Mouse (Mus musculus) left cerebral cortex, postnatal 14 days (tissue): ENCODE measurements around the gene Sucla2. TPM values are rescaled to one million over a fixed set of nuclear protein-coding genes. Genes with fewer than 3 reads are reported as not detected.

ENCODE experiments used
- DNase-seq, 2 experiments: peaks; one replicate each; pipeline ENCODE4 v3.0.0; 2021 to 2022; ENCODE audit warnings: low spot score in 2 of 2, mixed read lengths in 1 of 2
- intact Hi-C: fragments of 180-260 bp; cut with DNase I; formaldehyde crosslinking; loops from one replicate; pipeline ENCODE4 v1.15.1; 2025
- long read RNA-seq, 2 experiments: library from polyadenylated mRNA; stranded (forward); transcript quantifications; one replicate each; pipeline ENCODE4 v2.0.0; 2021
- total RNA-seq, 2 experiments: library from RNA; stranded (reverse); gene quantifications; 2 replicates each; pipeline ENCODE4 v1.2.3; 2021

Gene Sucla2
- total RNA-seq, result 100 to 1,000 TPM; 150 to 155 TPM
- long read RNA-seq, experiment 1, transcript Sucla2-203 (11 exons, 2,229 nt), result major isoform, 321 of 355 reads
- long read RNA-seq, experiment 1, partial matches to known transcripts, result 8 of 355 reads
- long read RNA-seq, experiment 1, other reads (novel, unspliced or antisense), result 25 of 355 reads
- long read RNA-seq, experiment 2, transcript Sucla2-203 (11 exons, 2,229 nt), result major isoform, 226 of 247 reads
- long read RNA-seq, experiment 2, partial matches to known transcripts, result 2 of 247 reads
- long read RNA-seq, experiment 2, other reads (novel, unspliced or antisense), result 18 of 247 reads

DNA sequence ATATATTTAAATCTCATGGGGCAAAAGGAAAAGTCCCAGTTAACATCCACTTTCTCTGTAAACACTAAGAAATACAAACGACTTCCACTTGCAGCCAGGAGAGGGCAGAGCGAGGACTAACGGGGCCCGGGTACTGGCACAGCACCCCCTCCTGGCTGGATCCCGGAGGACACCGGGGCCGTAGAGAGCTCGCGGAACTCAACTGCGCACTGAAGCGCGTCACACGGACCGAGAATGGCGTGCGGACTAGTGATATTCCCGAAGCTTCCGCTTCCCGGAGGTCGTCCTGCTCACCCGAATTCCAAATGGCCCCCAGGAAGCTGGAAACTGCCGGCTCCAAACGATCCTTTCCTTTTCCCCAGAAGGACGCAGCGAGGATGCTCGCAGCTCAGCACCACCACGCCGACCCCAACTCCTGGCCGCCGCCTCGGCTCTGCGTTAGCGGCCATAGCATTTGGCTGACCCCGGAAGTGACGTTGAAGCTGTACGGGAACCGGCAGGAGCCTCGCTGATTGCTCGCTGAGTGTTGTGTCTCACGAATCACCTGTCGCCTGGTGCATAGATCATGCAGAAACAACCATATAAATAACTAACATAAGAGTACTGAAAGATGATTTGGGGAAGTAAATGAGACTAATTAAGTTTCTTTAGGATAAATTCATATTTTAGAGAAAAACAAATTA is at the start of gene Sucla2:
Gene Sucla2 (plus strand): TSS at position 554 of the 683 bp plus-strand sequence.
- intact Hi-C loops, result loop anchor here (5.0 kb wide), 1 partner anchor 1182 kb away; no protein-coding TSS in a partner anchor
- peak; percentile 95 to 96 for DNase-seq

DNA sequence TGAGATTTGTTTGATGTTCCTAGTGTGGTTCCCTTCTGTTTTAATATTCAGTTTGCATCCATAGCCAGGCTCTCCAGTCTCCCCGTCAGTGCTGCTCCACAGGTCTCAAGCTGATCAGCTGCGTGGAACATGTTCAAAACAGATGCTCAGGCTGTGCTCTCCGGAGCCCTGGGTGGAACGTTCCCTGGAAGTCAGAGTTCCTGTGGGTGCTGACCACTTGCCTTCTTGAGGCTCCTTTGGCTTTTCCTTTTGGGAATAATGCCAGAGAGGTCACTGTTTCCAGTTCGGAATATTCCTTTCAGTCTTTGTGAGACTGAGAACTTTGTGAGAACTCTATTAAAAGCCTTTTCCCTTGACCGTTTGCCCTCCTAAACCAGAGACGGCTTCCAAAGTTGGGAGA is 49.6 kb upstream of the Sucla2 start:
- intact Hi-C loops, result loop anchor here (2.0 to 5.0 kb wide), 3 partner anchors 91 to 368 kb away; partner anchors contain the start of genes Itm2b and Rb1
- no peak for DNase-seq

DNA sequence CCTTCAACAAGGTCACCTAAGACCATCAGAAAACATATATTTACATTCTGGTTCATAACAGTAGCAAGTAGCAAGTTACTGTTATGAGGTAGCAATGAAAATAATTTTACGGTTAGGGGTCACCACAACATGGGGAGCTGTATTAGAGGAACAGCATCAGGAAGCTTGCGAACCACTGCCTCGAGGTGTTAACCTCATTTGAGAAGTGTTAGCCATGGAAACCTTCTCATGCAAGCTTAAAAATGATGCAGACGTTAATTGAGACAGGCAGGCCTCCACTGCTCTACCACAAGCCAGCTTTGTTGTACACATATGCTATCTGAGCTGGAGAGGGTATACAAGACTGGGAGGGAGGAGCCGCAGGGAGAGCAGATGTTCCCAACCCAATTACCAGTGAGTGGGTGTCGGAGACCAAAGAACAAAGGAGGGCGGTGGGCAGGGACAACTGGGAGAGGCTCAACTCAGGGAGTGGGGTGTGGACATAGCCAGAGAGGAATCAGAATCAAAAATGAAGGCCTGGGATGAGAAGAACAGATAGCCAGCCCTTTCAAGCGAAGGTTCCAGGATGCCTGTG is 48.7 kb upstream of the Sucla2 start:
- intact Hi-C loops, result loop anchor here (5.0 kb wide), 2 partner anchors 149 to 369 kb away; partner anchors contain the start of gene Rb1
- DNase-seq, result no peak

DNA sequence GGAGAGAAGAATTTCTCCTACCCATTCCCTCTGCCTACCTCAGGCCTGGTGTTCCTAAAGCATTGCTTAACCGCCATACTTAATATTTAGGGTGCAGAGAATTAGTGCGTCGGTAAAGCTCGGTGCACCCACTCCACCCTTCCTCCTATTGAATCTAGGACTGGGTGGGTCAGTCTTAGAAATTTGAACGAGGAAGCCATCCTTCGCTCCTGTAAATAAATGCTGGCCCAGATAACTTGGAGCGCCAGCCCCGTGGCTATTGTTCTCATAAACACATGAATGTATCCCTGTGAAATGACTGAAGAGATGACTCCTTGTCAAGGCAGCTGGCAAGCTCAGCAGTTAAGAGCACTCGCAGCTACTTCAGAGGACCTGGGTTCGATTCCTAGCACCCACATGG is 48.0 kb upstream of the Sucla2 start:
- intact Hi-C loops, result loop anchor here (5.0 kb wide), 2 partner anchors 150 to 370 kb away; partner anchors contain the start of gene Rb1
- no peak for DNase-seq

DNA sequence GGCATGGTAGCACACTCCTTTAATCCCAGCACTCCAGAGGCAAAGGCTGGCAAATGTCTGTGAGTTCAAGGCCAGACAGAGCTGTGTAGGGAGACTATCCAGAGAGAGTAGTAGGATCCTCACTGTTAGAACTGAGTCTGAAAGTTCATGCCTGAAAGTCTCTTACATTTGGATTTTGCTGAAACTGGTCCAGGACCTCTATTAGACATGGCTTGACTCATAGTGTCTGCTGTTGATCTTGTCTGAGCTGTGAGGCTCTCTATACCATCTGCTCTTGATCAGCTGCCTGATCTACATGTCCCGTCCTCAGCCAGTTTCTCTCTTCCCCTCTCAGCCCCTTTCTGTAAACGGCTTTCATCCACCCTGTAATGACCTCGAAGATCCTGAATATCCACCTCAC is 46.8 kb upstream of the Sucla2 start:
- intact Hi-C loops, result loop anchor here (5.0 kb wide), 2 partner anchors 151 to 371 kb away; partner anchors contain the start of gene Rb1
- no peak for DNase-seq

DNA sequence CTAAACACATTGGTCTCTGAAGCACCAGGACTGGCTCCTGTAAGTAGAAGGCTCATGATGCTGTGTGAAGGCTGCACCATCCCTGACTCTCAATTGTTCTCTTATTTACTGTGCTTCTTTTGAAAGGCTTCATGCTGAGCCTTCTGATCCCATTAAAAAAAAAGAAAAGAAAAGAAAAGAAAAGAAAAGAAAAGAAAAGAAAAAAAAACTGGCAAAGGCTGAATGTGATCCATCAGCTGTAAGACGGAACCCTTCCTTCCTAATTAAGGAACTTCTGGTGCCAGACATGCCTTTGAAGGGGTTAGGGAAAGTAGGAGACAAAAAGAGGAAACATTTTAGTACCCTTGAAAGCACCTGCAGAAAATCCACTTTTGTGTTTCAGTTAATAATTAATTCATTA is 45.3 kb upstream of the Sucla2 start:
- no peak for DNase-seq
- intact Hi-C loops, result loop anchor here (5.0 kb wide), 2 partner anchors 152 to 372 kb away; partner anchors contain the start of gene Rb1

DNA sequence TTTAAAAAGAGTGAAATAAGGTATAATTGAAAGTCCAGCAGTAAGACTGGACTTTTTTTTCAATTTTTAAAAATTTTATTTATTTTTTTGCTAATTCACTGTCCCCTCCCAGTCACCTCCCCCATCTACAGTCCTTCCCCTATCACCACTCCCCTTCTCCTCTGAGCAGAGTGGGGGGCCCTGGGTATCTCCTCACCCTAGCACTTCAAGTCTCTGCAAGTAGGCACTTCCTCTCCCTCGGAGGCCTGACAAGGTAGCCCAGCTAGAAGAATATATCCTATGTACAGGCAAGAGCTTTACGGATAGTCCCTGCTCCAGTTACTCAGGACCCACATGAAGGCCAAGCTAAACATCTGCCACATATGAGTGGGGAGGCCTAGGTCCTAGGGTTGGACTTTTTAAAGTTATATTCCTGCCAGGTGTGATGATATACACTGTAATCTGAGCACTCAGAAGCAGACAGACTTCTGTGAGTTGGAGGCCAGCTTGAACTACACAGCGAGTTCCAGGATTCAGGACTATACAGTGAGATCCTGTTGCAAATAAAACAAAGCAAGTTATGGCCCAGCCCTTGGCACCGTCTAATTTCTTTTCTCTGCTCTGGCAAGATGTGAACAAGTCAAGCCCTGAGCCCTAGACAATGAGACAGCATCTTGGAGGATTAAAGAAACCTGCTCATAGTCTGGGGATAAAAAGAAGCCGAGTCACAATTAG is 41.4 kb upstream of the Sucla2 start:
- intact Hi-C loops, result no loop called here
- DNase-seq, result no peak

DNA sequence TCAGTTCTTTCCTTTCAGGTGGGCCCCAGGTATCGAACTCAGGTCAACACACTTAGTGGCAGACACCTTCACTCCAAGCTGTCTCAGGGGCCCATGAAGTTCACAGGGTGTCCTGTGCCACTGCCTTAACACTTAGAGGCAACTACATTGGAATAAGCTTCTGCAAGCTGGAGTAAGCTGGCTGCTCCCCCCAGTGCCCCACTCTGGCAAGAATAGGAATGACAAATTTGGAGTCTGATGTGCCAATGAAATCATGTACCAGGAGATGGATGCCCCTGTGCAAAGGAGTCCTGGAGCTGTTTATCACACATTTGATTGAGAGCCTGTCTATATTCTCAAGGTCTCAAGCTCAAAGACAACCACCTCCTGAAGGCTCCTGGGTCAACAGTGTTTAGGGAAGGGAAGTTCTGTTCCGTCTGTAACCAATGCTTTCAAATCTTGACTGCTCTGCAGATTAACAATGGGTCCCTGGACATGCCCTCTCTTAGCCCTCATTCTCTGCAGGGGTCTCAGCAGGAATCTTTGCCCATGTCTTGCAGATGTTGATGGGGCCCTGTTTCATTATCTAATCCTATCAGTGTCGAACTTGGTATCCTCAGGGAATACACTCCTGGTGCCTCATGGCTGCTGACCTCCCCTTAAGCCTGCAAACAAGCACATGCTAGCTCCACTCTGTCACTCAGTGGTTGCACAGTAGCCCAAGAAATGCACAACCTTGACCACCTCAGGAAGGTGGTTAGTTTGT is 40.6 kb upstream of the Sucla2 start:
- DNase-seq, result peak in 1 of 2 experiments; percentile 43
- intact Hi-C loops, result no loop called here

DNA sequence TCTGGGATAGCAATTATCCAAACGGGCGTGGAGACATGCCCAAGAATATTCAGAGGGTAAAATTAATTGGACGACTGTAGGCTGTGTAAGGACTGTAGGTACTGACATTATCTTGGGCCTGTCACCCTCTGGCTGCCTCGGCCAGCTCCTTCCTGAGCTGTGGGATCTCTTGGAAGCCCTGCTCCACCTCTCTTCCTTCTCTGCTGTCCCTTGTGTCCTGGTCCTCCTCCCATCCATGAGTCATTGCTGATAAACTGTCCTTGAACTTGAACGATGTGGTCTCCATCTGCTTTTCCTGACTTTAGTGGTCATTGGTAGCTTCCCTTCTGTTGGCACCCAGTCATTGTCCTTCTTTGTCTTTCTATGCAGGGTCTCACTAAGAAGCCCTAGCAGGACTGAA is 38.5 kb upstream of the Sucla2 start:
- DNase-seq, result no peak
- intact Hi-C loops, result no loop called here

DNA sequence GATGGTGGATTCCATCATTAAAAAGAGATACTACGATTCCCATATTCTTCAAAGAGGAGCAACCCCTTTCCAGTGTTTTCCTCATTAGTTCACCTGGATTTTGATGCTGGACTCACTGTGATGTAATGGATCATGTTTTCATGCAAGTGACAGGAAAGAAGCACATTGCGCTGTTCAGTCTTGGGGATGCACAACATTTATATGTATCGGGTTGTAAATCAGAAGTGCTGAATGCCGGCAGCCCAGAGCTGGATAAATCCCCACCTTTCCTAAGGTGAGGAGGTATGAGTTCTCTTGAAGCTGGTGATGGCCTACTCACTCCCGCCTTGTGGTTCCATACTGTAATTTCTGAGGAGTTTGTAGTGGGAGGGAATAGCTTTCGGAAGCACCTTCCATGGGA is 31.8 kb upstream of the Sucla2 start:
- intact Hi-C loops, result no loop called here
- no peak for DNase-seq

DNA sequence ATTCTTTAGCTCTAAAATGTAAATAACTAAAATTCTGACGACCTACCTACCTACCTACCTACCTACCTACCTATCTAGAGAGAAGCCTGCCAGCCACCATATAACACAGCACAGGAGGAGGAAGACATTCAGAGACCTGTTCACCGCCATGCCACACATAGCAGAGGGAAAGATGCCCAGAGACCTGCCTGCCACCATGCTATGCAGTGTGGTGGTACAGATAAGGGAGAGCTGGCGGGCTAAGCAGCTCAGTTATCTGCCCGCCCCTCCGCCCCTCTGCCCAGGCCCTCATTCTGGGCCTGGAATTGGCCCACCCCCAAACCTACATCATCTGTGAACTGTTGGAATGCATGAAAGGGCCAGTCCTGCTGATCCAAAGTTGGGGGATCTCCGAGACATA is 31.0 kb upstream of the Sucla2 start:
- no peak for DNase-seq
- intact Hi-C loops, result no loop called here

DNA sequence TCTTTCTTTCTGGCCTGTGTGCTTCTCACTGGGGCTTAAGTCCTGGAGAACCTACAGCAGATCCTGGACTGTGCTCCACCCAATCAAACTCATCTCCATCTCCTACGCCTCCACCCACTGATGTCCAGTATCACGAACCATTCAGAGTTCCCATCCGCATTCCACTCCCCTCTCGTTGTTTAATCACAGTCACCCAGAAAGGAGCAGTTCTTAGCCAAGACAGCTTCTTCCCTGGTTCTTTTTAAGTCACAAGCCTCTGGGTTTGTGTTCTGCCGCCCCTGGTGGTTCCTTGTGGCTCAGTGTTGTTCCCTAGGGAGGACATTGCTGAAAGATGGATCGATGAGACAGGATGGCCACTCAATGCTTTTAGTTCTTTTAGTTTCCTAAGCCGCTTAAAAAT is 29.4 kb upstream of the Sucla2 start:
- intact Hi-C loops, result no loop called here
- no peak for DNase-seq

DNA sequence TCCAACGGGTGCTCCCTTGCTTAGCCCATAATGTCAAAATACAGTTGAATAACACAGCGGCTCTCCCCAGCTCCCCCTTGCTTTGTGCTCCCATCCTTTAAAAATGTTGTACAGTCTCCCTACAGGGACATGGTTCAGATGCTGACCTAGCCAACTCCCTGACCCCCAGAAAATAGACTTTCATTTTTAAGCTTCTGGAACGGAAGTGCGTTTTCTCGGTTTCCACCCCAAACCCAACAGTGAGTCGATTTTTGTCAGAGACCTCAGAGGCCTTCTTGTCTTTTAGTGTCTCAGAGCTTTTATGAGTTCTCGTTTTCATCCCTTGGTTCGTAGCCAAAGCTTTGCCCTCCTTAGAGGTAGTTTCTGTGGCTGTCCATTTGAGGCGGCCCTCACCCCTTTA is 23.8 kb upstream of the Sucla2 start:
- intact Hi-C loops, result loop anchor here (10.0 kb wide), 2 partner anchors 116 to 396 kb away; partner anchors contain the start of gene Itm2b
- DNase-seq, result no peak

DNA sequence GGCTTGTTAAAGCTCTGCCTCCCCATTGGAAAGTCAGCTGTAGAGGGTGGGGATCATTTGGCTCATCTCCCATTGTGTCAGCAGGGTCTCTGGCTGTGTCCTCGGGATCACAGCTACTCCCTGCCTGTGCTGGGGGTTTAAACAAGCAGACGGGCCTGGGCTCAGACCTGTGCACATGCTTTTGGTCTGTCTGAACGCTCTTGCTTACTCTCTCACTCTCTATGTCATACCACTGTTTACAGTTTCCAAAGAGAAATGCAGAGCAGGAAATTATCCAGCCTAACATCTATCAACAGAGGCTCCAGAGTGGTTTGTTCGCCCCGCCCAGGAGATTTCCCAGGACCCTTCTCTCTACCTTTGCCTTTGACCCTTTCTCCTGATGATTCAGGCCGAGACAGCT is 23.4 kb upstream of the Sucla2 start:
- intact Hi-C loops, result loop anchor here (10.0 kb wide), 2 partner anchors 117 to 397 kb away; partner anchors contain the start of gene Itm2b
- DNase-seq, result no peak

DNA sequence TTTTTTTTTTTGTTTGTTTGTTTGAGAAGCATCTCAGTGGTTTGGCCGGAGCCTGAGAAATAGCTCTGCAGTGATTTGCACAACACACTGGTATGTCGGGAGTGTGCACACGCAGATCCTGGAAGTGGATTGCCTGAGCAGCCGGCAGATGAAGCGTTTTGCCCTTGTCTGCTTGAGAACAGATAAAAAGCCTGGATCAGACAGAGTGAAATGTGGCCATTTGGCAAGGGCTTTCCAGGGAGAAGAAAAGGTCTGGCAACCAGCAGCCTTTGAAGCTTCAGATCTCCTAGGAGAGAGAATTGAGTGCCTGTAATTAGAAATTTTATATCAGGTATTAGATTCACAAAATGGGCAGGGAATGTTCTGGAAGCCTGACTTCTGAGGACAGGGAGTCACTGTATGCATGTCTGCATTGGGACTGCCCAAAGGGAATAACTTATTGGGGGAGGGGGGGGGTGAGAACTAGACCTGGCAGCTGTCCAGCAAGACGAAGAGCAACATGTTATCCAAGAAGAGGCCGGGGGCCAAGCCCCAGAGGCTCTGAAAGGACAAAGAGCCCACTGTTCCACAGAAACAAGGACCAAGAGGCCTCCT is 22.4 kb upstream of the Sucla2 start:
- intact Hi-C loops, result loop anchor here (10.0 kb wide), 2 partner anchors 118 to 398 kb away; partner anchors contain the start of gene Itm2b
- DNase-seq, result peak; percentile 45 to 53

DNA sequence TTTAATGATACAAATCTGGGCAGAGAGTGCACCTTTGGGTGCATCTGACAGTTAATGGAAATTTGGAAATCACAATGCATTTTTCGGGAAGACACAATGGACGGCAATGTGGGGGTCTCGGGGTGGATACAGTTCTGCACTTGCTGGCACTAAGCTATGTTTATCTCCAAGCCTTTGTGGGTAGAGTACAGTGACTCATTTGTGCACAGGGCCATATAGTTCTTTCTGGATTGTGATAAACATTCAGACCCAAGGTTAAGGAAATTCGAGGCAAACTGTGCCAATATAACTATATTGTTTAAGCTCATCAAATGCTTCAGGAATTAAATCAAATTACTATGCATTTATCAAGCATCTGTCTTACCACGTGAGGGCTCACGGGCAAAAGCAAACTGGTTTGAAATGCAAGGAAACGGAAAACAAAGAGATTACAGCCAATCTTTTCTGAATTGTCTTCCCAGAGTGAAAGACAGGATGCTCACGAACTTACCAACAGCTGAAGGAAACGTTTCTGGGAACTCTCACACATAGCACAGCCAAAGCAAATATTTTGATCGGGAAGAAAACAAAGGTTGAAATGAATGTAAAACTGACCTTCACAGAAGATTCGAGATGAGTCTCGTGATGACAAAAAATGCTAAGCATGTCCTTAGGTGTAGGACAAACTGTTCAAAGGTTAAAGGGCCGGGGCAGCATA is 21.7 kb upstream of the Sucla2 start:
- intact Hi-C loops, result loop anchor here (10.0 kb wide), 2 partner anchors 119 to 399 kb away; partner anchors contain the start of gene Itm2b
- no peak for DNase-seq

DNA sequence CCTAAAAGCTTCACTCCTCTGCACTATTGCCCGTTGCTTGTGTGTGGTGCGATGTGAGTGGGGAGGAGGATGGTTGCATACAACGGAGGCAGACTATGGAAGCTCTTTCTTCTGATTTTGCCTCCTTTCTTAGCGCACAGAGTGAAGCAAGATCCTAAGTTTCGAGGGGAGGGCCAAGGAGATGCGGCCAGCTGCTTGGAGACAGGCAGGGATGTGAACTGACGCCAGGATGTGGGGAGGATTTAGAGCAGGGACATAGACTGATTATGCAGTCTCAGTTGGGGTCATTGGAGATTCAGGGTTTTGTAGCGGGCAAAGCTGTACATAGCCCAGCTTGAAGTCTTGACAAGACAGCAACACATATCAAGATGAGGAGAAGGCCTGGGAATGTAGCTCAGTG is 18.8 kb upstream of the Sucla2 start:
- intact Hi-C loops, result loop anchor here (10.0 kb wide), 2 partner anchors 121 to 401 kb away; partner anchors contain the start of gene Itm2b
- DNase-seq, result no peak

DNA sequence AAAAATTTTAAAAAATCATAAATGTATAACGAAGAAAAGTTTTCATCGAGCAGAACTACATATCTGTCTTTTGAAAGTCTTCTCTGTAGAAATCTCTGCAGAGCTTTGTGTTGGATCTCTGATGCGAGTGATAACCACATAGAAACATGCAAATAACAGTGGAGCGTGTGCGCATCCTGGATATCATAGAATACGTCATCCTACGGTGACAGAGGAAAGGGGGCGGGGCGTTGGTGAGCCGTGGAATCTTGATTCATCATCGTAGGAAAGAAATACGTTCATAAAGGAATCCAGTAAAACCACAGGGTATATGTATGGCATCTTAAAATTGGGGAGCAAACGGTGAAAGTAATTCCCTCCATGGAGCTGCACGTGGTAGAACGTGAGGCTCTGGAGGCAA is 17.9 kb upstream of the Sucla2 start:
- intact Hi-C loops, result loop anchor here (10.0 kb wide), 2 partner anchors 122 to 402 kb away; partner anchors contain the start of gene Itm2b
- DNase-seq, result no peak
